Mouse (Mus musculus): ENCODE measurements at regions not wholly inside any gene's neighbourhood (a gene's known extent, or its start where the extent isn't known, plus 50 kb on each side); places are given as distances from the start of the nearest gene placed in this dataset.

GRCm38 (mm10) chr9:93130561-93130960 is 588.5 kb downstream of the Plod2 start:
- no peak for DNase-seq (ENCODE audit: low spot score)

- DNase-seq (ENCODE audit: low spot score) = no peak
Observed at GRCm38 (mm10) chr9:93131620-93132200, 589.7 kb downstream of the Plod2 start.

DNA sequence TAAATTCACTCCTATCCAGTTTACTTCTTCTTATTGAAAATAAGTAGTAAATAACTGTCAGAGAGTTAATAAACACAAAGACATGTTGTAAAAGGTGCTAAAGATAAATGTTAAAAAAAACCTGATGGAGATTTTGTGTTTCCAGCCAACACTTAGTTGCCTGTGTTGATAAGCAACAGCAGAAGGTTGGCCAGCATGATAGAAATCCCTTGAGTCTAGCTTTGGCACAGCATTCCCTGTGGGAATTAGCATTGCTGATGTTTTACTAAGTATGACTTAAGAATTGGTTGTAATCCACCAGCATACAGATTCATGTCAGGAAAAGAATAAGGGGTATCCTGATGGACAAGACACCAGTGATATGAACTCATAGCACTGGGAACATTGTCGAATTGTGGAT is 594.3 kb downstream of the Plod2 start:
- DNase-seq (ENCODE audit: low spot score) = no peak

DNA sequence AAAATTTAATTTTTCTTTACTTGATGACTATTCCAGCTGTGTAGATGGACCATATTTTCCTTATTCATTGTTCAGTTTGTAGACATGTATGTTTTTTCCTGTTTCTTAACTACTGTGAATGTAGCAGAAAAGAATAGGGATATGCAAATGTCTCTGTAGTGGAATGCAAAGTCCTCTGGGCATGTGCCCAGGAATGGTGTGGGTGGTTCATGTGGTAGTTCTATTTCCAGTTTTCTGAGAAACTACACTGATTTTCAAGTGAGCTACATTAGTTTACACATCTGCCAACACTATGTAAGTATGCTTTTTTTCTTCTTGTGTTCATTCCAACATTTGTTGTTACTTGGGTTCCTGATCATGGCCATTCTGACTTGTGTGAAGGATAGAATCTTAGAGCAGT is 628.0 kb downstream of the Plod2 start:
- no peak for DNase-seq (ENCODE audit: low spot score)

GRCm38 (mm10) chr9:93186638-93187037 is 644.6 kb downstream of the Plod2 start:
- DNase-seq (ENCODE audit: low spot score) = no peak

DNA sequence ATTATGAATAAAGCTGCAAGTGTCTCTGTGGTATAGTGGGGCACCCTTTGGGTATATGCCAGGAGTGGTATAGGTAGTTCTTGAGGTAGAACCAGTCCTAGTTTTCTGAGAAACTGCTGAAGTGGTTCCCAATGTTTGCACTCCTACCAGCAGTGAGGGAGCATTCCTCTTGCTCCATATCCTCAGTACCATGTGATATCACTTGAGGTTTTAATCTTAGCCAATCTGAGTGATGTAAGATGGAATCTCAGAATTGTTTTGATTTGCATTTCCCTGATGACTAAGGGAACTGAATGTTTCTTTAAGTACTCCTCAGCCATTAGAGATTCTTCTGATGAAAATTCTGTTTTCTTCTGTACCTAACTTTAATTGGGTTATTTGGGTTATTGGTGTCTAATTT is 690.5 kb downstream of the Plod2 start:
- DNase-seq (ENCODE audit: low spot score) = no peak

GRCm38 (mm10) chr9:93252146-93252545 is 710.1 kb downstream of the Plod2 start:
- no peak for DNase-seq (ENCODE audit: low spot score)

DNA sequence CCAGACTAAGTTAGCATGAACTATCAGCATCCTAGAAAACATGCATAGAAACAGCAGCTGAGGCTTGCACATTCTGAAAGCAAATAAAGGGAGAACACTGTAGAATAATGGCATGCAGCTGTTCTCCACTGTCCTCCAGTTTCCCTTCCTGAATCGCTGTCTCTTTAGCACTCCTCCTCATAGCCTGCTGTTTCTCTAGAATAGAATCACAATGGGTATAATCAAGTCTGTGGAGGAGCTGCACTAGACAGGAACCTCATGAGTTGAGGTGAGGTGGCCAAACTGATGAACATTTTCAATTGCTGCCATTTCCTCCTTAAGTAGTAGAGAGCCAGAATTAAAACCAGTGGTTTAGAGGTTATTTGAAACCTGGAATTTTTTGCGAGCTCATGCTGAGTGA is 755.3 kb downstream of the Plod2 start:
- no peak for DNase-seq (ENCODE audit: low spot score)

DNA sequence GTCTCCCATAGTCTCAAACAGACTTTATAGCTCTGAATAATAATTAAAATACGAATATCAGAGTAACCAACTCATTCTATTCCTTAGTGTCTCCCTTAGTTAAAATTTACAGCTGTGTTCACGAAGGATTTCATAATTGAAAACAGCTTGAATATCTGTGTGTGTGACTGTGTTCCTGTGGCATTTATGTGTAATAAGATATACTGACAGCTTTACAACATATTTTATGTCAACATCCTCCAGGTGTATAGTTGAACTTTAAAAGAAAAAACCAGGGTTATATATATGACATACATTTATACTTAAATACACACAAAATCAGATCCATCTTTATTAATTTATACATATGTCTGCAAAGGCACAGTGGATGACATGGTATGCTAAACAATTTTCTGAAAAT is 764.7 kb downstream of the Plod2 start:
- DNase-seq (ENCODE audit: low spot score) = no peak

DNA sequence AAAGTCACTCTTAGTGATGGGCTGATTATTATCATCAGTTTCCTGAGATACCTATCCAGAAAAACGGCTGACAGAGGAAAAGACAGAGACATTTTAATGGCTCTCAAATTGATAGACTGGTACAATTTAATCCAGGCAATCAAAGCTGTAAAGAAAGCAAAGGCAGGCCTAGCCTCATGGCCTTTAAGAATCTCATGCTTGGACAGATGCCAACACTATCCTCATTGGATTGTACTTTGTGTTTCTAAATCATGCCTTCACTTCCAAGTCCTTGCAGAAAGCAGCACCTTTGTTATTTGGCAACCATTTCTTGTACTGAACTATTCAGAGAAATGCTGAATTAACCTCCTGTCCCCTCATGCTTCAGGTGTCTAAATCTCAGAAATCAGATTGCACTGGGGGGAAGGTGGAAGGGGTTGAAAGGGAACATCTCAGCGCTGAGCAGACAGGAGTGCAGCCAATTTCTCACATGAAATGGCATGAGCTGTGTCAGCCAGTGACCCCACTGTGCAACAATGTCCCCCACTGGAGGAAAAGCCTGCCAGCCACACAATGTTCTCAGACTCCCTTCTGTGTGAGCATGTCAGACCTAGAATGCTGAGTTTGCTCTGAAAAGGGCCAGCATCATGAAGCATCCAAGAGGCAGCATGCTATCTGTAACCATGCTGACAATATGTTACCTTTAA is 787.1 kb downstream of the Plod2 start:
- no peak for DNase-seq (ENCODE audit: low spot score)

Measured in ovary, postnatal 14 days (tissue).